Mouse (Mus musculus) 416B (cell line): ENCODE measurements around the gene Tmem213.

Source experiments
- DNase-seq: peaks from one replicate; pipeline ENCODE4 v3.0.0; 2011; ENCODE audit warnings: low read depth

Tmem213 gene

GRCm38 (mm10) chr6:38116107-38116770 is 7.2 kb downstream of the Tmem213 start:
- no peak for DNase-seq

- no peak for DNase-seq
Measured at GRCm38 (mm10) chr6:38118341-38118740, 9.3 kb downstream of the Tmem213 start.

- no peak for DNase-seq
Measured at GRCm38 (mm10) chr6:38120681-38121371, 11.8 kb downstream of the Tmem213 start.

- no peak for DNase-seq
Measured at GRCm38 (mm10) chr6:38121843-38122242, 12.8 kb downstream of the Tmem213 start.

GRCm38 (mm10) chr6:38122791-38123190 is 13.7 kb downstream of the Tmem213 start:
- DNase-seq = no peak

GRCm38 (mm10) chr6:38123471-38124206 is 14.6 kb downstream of the Tmem213 start:
- DNase-seq = no peak

- DNase-seq = no peak
Measured at GRCm38 (mm10) chr6:38124207-38124835, 15.3 kb downstream of the Tmem213 start, which contains the start of gene Atp6v0a4. Atp6v0a4 (minus strand) TSS chr6:38124586.

GRCm38 (mm10) chr6:38124882-38125281 is 15.8 kb downstream of the Tmem213 start:
- no peak for DNase-seq

- DNase-seq = no peak
Measured at GRCm38 (mm10) chr6:38125462-38125861, 16.4 kb downstream of the Tmem213 start.

GRCm38 (mm10) chr6:38128115-38128514 is 19.1 kb downstream of the Tmem213 start:
- no peak for DNase-seq

- DNase-seq = peak; percentile 1
Measured at GRCm38 (mm10) chr6:38129883-38130282, 20.8 kb downstream of the Tmem213 start.

- DNase-seq = no peak
Measured at GRCm38 (mm10) chr6:38131801-38132231, 22.8 kb downstream of the Tmem213 start.

- DNase-seq = no peak
Measured at GRCm38 (mm10) chr6:38134806-38135559, 25.9 kb downstream of the Tmem213 start.

GRCm38 (mm10) chr6:38139086-38139485 is 30.0 kb downstream of the Tmem213 start:
- DNase-seq = peak; percentile 12

GRCm38 (mm10) chr6:38140402-38140801 is 31.3 kb downstream of the Tmem213 start:
- DNase-seq = no peak

GRCm38 (mm10) chr6:38144161-38144998 is 35.3 kb downstream of the Tmem213 start:
- no peak for DNase-seq

- no peak for DNase-seq
Measured at GRCm38 (mm10) chr6:38145463-38146065, 36.5 kb downstream of the Tmem213 start.

GRCm38 (mm10) chr6:38147301-38147700 is 38.2 kb downstream of the Tmem213 start:
- DNase-seq = no peak

GRCm38 (mm10) chr6:38148626-38149025 is 39.6 kb downstream of the Tmem213 start:
- DNase-seq = no peak

GRCm38 (mm10) chr6:38149483-38149882 is 40.4 kb downstream of the Tmem213 start:
- DNase-seq = no peak
